Mouse (Mus musculus): ENCODE measurements around the gene Ppp1r36.
A peak's percentile ranks its signal among the peaks of the same experiment; 100 is the strongest.
"Not testable (repeated sequence)": the region's sequence is repeated elsewhere in the genome, so short reads cannot be mapped to it uniquely, and the experiment has no call there.

Ppp1r36 gene

DNA sequence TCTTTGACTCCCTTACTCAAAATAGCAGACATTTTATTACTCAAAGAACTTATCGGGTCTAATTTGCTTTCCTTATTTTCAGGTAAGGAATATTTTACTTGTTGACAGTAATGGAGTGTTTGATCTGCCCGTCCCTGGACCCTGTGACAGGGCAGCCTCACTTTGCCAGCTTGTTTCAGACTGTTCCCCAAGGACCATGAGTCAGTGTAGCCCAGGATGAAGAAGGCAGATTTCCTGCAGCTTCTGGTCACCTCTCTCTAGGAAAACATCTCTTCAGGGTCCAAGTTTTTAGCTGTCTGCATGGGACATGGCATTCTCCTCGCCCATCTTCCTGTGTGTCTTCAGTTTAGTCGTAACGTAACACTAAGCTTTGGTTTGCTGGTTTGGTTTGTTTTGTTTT is 20.1 kb upstream of the Ppp1r36 start:
- no peak for DNase-seq (ENCODE audit: low read depth, low spot score)

DNA sequence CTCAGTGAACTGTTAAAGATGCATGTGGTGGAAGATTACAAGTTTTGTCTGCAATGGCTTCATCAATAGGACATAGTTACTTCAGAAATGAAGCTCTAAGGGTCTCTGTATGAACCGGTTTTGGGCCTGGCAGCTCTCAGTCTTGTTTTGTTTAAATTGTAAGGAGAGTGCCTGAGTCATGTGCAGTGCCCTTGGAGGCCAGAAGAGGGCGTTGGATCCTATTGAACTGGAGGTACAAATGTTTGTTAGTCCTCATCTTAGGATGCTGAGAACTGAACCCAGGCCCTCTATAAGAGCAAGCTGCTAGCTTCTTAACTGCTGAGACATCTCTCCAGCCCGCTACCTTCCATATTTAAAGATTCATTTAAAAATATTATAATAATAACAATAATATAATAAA is 15.7 kb upstream of the Ppp1r36 start:
- DNase-seq (ENCODE audit: low read depth, low spot score) = no peak

DNA sequence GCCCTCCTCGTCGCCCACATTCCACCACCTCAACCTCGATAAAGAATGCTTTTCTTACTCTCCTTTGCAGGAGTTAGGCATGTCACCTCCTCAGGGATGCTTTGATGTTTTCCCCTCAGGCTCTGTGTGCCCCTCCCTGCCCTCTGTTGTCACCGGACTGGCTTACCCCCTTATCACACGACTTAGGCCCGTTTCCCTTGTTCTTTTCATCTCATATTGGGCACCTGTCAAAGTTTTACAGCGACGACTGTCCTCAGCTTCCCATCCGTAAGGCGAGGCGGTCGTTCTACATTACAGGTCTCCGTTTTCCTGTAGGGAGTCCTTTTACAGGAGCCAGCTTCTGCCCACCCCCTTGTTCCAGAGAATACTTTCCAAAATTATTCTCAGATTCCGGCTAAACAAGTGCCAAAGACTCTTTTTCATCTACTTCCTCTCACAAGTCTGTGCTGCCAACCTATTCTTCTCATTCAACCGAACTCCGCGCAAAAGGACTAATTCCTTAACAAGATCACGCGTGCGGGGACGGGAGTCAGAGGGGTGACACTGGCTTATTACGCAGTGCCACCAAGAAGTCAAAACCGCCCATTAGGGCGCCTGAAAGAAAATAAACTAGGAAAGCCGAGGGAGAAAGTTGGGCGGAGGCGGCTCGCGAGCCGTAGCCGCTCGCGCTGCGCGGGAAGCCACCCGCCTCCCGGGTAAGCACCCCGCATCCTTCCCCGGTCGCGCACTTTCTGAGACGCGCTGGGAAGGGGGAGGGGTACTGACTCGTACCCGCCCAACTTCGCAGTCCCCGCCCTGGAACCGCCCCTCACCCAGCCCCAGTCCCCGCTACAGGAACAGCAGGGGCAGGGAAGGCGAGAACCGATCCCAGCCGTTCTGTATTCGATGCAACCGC is 14.1 kb upstream of the Ppp1r36 start:
- peak; percentile 74 for DNase-seq (ENCODE audit: low read depth, low spot score)

DNA sequence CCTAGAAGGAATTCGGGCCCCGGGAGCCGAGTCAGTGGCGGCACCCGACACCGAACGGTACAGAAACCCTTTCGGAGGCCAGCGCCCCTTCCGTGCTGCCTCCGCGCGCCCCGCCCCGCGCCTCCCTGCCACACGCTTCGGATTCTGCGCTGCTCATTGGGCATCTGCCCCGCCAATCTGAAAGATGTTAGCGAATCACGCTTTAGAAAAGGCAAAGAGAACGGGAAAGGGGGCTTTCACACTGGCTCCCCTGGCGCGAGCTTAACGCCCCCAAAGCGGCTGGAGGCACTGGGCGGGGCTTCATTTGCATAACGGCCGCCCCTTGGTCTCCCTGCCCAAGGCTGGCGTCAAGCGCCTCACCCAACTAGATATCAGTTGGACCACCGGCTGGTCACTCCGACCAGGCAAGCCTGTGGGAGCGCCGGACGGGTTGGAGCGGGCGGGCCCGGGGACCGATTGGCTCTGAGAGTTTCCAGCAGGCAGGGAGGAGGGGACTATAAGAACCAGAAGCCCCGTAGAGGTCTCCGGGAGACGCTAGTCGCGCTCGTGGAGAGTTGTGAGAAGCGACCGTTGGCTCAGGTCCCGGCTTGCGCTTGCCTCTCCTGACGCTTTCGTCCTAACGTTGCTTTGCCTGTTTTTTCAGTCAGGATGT is 13.3 kb upstream of the Ppp1r36 start, which contains the start of gene Hspa2:
Hspa2 (plus strand) TSS at position 291 of the 652 bp plus-strand sequence.
- DNase-seq (ENCODE audit: low read depth, low spot score) = peak; percentile 99

DNA sequence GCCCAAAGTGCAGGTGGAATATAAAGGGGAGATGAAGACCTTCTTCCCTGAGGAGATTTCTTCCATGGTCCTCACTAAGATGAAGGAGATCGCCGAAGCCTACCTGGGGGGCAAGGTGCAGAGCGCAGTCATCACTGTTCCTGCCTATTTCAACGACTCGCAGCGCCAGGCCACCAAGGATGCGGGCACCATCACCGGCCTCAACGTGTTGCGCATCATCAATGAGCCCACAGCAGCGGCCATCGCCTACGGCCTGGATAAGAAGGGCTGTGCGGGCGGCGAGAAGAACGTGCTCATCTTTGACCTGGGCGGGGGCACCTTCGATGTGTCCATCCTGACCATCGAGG is 12.5 kb upstream of the Ppp1r36 start:
- no peak for DNase-seq (ENCODE audit: low read depth, low spot score)

DNA sequence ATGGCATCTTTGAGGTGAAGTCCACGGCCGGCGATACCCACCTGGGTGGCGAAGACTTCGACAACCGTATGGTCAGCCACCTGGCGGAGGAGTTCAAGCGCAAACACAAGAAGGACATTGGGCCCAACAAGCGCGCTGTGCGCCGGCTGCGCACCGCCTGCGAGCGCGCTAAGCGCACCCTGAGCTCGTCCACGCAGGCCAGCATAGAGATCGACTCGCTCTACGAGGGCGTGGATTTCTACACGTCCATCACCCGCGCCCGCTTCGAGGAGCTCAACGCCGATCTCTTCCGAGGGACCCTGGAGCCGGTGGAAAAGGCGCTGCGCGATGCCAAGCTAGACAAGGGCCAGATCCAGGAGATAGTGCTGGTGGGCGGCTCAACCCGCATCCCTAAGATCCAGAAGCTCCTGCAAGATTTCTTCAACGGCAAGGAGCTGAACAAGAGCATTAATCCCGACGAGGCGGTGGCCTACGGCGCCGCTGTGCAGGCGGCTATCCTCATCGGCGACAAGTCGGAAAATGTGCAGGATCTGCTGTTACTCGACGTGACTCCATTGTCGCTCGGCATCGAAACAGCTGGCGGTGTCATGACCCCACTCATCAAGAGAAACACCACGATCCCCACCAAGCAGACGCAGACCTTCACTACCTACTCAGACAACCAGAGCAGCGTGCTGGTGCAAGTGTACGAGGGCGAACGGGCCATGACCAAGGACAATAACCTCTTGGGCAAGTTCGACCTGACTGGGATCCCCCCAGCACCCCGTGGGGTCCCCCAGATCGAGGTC is 12.0 kb upstream of the Ppp1r36 start:
- DNase-seq (ENCODE audit: low read depth, low spot score) = no peak

DNA sequence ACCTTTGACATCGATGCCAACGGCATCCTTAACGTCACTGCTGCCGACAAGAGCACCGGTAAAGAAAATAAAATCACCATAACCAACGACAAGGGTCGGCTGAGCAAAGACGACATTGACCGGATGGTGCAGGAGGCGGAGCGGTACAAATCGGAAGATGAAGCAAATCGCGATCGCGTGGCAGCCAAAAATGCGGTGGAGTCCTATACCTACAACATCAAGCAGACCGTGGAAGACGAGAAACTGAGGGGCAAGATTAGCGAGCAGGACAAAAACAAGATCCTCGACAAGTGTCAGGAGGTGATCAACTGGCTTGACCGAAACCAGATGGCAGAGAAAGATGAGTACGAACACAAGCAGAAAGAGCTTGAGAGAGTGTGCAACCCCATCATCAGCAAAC is 11.4 kb upstream of the Ppp1r36 start:
- DNase-seq (ENCODE audit: low read depth, low spot score) = no peak

DNA sequence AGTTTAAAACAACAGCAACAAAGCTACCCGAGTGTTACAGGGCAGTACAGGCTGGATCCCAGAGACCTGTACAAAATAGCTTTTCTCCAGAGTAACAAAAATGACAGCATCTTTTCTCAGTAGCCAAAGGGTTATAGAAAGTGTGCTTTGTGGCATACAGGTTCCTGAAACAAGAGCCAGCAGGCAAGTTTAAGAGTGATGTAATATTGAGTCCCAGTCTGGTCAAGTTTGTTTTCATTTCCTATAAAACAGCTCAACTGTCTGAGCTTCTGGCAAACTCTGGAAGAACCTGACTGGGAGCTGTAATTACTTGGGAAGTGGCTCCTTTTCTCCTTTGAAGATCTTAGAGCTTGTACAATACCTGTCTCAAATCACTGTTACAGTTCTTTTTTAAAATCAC is 10.2 kb upstream of the Ppp1r36 start:
- DNase-seq (ENCODE audit: low read depth, low spot score) = no peak

DNA sequence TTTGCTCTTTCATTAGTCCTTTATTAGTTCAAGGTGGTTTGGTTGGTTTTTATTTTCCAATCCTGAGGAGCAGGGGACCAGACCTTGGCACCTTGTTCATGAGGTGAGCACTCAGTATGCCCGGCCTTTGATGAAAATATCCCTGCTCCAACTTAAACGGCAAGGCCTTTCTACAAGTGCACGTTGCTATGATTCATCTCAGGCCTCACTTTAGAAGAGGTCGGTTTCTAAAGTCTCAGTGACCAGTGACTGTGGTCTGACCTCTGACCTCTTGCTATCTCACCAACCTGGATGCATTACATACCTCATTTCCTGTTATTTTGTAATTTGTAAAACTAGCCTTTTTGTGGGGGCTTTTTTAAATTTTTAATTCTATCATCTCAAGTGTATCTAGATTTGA is 8.2 kb upstream of the Ppp1r36 start:
- no peak for DNase-seq (ENCODE audit: low read depth, low spot score)

DNA sequence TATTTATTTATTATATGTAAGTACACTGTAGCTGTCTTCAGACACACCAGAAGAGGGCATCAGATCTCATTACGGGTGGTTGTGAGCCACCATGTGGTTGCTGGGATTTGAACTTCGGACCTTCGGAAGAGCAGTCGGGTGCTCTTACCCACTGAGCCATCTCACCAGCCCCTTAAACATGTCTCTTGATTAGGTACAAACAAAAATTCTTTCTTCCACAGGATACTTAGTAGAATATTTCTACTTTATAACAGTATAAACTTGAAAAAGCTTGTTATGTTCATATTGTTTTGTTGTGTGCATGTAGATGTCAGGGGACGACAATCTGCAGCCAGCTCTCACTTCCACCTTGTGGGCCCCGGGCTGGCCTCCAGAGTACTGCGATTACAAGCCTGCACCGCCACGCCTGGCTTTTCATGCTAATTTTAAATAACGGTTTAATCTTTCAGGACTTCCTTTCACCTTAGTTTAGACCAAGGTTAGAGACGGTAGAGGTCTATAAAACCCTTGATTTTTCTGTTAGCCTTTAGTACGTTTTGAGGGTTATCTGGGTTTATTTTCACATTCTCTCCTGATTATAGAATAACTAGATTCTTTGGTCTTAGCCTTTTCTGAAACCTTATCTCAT is 1.8 kb upstream of the Ppp1r36 start:
- no peak for DNase-seq (ENCODE audit: low read depth, low spot score)

DNA sequence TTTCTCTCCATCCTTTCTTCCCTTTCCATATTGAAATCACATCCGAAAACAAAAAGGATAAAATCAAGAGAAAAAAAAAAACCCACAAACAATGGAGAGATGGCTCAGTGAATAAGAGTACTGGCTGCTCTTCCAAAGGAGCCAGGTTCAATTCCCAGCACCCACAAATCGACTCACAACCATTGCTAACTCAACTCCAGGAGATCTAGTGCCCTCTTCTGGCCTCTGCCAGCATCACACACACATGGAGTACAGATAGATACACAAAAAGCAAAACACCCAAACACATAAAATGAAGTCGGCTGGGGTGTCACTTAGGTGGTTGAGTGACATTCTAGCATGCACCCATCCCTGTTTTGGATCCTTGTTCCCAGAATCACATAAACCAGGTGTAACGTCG is 1.0 kb downstream of the Ppp1r36 start:
- no peak for DNase-seq (ENCODE audit: low read depth, low spot score)

DNA sequence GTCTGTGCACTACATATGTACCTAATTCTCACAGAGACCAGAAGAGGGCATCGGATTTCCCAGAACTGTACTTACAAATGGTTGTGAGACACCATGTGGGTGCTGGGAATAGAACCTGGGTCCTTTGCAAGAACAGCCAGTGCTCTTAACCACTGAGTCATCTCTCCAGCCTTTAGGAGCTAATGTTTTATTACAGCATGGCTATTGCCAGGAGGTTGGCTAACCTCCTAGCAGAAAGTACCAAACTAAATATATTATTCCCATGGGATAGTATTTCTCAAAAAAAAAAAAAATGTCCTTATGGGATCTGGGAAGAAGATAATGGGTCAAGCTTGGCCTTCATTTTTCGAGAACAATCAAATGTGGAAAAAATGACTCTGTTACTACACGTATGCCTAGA is 7.9 kb downstream of the Ppp1r36 start:
- DNase-seq (ENCODE audit: low read depth, low spot score) = no peak

DNA sequence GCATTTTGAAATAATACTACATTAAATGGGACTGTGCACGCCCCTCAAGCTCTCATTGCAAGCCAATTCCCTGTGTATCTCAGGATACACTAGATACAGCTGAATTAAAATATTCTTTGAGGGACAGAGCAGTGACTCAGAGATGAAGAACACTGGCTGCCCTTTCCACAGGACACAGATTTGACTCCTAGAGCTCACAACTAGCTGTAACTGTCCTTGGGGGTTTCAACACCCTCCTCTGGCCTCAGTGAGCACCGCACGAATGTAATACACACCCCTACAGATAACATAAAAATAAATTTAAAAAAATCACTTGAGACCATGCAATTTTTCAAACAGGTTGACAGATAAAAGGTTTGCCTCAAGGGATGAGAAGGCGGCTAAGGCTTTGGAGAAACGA is 10.2 kb downstream of the Ppp1r36 start:
- no peak for DNase-seq (ENCODE audit: low read depth, low spot score)

DNA sequence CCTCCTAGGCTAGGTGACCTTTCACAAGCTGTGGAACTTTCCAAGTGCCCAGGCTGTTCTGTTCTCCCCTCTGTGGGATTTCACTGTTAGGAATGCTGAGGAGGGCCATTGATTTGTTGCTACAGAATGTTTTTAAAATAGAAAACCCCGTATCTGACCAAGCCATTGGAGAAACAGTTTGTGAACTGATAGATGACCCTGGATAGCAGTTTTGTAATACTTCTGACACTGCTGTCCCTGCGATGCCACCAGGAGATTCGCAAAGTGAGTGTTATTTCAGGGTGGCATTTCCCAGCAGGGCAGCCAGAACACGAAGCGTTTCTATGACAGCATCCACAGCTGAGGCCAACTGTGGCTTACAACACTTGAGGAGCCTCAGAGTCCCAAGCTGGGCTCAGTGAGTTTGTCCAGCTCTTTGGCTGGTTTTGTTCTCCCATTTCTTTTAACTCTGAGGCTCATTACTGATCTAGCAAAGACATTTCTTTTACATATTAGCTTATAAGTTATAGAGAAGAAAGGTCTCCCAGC is 13.6 kb downstream of the Ppp1r36 start:
- no peak for DNase-seq (ENCODE audit: low read depth, low spot score)

DNA sequence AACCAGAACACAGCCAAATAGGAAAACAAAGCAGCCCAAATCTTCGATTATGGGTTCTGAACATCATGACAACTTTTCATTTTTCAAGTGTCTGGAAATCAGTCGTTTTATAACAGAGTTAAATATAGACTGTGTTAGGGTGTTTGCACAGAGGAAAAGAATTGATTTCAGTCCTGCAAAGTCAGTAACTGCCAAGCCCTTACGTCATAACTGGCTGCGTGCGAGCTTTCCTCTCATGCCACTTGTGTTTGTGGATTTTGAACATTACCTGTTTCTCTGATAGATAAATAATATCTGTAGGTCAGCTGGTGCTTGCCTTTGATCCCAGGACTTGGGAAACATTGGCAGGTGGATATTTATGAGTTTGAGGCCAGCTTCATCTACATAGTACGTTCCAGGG is 14.1 kb downstream of the Ppp1r36 start:
- no peak for DNase-seq (ENCODE audit: low read depth, low spot score)

DNA sequence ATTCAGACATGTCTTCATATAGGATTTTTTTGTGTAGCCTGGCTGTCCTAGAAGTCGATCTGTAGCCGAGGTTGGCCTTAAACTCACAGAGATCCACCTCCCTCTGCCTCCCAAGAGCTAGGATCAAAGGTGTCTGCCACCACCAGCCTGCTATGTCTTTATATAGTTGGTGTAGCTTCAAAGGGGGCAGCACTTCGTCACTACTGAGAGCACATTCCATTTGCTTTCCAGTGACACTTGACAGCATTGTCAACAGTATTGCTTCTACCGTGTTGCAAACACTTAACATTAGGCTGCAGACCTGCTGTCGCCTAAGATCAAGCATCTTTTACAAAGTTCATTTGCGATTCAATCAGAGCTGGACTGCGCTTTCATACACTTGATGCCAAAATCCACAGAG is 16.8 kb downstream of the Ppp1r36 start:
- no peak for DNase-seq (ENCODE audit: low read depth, low spot score)

DNA sequence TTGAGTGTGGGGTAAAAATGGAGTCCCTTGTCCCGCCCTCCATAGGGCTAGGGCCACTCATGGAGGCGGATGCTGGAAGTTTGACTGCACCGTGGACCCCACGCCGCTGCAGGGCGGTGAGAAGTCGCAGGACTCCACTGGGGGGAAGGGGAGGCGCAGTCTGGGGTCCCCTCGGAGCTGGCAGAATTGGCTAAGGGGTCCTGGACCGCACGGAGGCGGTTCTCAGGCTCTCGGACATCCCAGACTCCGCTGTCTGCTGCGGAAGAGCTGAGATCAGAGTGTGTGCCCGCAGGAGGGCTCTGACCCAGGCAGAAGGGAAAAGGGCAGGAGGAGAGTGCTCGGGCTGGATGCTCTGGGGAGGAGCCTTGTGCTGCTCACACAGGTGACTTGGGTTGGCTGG is 17.7 kb downstream of the Ppp1r36 start:
- no peak for DNase-seq (ENCODE audit: low read depth, low spot score)

DNA sequence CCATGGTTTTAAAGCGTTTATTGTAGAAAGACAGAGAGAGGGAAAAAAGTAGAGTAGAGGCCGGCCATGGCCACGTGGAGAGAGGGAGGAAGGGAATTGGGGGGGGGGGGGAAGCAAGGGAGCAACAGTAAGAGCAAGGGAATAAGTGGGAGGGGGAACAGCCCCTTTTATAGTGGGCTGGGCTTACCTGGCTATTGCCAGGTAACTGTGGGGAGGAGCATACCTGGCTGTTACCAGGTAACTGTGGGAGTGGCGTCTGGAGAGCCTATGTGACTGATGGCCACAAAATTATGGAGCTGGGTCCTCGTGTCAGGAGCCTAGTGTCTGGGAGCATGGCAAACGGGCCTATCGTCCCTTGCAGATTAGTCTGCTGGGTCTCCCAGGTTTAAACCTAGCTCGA is 18.2 kb downstream of the Ppp1r36 start:
- DNase-seq (ENCODE audit: low read depth, low spot score) = no peak

DNA sequence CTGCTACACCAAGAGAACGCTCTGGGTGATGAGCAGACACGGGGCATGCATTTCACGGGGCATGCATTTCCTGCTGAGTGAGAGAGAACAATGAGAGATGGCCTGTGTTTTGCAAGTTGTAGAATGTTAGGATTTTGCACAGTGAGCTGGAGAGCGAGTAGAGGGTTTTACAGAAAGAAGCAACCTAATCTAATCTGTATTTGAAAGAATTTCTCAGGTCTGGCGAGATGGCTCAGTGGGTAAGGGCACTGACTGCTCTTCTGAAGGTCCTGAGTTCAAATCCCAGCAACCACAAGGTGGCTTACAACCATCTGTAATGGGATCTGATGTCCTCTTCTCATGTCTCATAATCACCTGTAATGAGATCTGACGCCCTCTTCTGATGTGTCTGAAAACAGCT is 26.1 kb downstream of the Ppp1r36 start:
- DNase-seq (ENCODE audit: low read depth, low spot score) = not testable (repeated sequence)

DNA sequence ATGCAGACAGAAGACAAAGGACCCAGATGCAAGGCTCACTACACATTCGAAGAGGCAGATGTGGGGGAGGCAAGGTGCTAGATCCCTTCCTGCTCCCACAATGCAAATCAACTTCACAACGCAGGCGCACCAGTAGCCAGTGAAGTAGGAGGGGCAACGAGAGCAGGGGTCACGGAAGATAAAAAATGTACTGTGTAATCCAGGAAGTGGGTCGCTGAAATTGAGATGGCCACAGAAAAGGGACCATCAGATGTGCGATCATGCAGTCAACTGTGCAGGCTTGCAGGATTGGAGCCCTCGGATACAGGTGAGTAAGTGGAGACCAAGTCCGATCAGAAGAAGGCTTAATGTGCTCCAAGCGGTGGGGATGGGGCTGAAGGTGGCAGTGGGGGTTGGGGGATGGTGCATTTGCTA is 27.0 kb downstream of the Ppp1r36 start:
- no peak for DNase-seq (ENCODE audit: low read depth, low spot score)

DNA sequence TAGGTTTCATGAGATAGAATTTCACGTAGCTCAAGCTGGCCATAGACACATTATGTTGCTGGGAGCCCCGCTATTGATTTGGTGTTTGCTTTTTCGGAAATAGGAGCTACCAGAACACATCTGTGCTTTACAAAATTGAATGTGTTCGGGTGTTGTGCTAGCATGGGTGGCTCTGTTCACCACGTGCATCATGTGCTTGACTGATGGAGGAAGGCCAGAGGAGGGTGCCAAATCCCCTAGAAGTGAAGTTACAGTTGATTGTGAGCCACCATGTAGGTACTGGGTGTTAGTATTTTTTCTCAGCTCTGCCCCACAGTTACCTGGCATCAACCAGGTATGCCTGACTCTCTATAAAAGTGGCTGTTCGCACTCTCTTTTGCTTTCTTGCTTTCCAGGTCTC is 27.5 kb downstream of the Ppp1r36 start:
- no peak for DNase-seq (ENCODE audit: low read depth, low spot score)

DNA sequence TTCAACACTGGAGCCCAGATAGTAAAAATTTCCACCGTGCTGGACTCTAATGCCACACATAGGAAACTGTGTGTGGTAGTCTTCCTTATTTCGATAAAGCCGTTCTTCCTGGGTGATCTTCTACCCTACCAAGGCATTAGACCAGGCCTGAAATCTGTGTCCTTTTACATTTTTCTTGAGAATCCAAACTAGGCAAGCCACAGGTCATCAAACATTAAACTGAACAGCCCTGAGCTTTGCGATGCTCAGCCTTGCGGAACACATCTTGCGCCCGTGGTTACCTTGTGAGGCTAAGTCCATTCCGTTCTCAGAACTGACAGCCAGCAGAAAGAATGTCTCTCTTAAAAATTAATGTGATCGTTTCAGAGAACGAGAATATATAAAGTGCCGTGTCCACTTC is 28.9 kb downstream of the Ppp1r36 start:
- no peak for DNase-seq (ENCODE audit: low read depth, low spot score)
